Mouse (Mus musculus): Measurements from ENCODE around the gene Iqsec1. TPM values are rescaled to one million over a fixed set of nuclear protein-coding genes. Genes with fewer than 3 reads are reported as not detected.

Gene Iqsec1
- polyA plus RNA-seq, 1 experiment from 2014 or later: 5.1 TPM

DNA sequence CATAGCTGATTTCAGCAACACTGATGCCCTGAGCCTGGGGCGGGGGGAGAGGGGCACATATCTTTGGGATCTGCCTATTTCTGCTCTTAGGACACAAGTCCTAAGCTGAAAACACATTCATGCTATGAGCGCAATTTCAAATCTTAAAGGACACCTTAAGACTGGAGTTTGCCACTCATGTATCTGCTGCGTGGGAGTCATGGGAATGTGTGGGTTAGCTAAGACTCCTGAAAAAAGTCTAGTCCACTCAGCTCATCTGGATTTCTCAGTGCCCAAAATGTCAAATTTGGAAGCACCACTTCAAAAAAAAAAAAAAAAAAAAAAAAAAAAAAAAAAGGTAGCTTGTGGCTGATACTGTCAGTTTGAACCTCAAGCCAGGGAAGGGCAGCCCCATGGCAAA lies 63.7 kb downstream of the Iqsec1 start:
- H3K4me2 ChIP-seq (replicated peaks; ENCODE audit: low read depth): no peak overlapping the region
- H3K27me3 ChIP-seq (ENCODE audit: control insufficient read depth, insufficient read depth, low read length): no peaks in the 10 kb centered on the region
- TF ChIP-seq CTCF (IDR thresholded peaks at IDR 0.05; ENCODE audit: low read depth) (no peak), EP300 (optimal IDR thresholded peaks at IDR 0.05) (no peak)
- WGBS: 94% methylated on average over 3 of the region's 3 CpGs
- H3K9me3 ChIP-seq (ENCODE audit: control insufficient read depth, low read length): no peaks in the 10 kb centered on the region
- DNase-seq (ENCODE audit: low spot score) (no peak), ATAC-seq (ENCODE audit: low FRiP score, low TSS enrichment) (no peak)
- 0 out of 2 replicates have a peak, but pooled peaks cover 3% of the 10 kb centered on the region for H3K4me1 ChIP-seq (replicated peaks; ENCODE audit: control insufficient read depth, insufficient read depth)
- H3K4me3 ChIP-seq (ENCODE audit: low read depth, low read length): no peak overlapping the region
- H3K27ac ChIP-seq (replicated peaks): no peak overlapping the region
- H3K36me3 ChIP-seq (ENCODE audit: control insufficient read depth, insufficient read depth, low read length): no peaks in the 10 kb centered on the region
- no peak overlapping the region for H3K9ac ChIP-seq (ENCODE audit: low read length)

DNA sequence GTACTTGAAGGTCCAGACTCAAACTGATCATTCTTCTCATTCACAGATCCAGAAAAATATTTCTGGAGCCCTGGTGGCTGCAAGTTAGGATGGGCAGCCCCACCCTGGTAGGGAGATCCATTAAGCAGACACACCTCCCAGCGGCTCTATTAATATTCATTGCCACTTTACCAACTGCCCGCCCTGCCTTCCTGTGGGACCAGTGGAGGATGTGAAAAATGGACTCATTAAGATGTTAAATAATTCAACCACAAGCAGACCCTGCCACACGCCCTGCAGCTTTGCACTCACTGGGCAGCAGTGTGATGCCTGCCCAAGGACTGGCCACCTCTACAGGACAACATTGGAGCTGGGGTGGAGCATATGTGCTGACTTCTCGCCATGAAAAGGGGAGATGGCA lies 64.1 kb downstream of the Iqsec1 start:
- H3K4me3 ChIP-seq (ENCODE audit: low read depth, low read length): no peak overlapping the region
- no peaks in the 10 kb centered on the region for H3K36me3 ChIP-seq (ENCODE audit: control insufficient read depth, insufficient read depth, low read length)
- TF ChIP-seq CTCF (IDR thresholded peaks at IDR 0.05; ENCODE audit: low read depth) (no peak), EP300 (optimal IDR thresholded peaks at IDR 0.05) (no peak)
- 0 out of 2 replicates have a peak, but pooled peaks cover 5% of the 10 kb centered on the region for H3K4me1 ChIP-seq (replicated peaks; ENCODE audit: control insufficient read depth, insufficient read depth)
- 70% methylated on average over 4 of the region's 4 CpGs for WGBS
- no peak overlapping the region for H3K4me2 ChIP-seq (replicated peaks; ENCODE audit: low read depth)
- H3K9me3 ChIP-seq (ENCODE audit: control insufficient read depth, low read length): no peaks in the 10 kb centered on the region
- H3K27ac ChIP-seq (replicated peaks): no peak overlapping the region
- no peak for ATAC-seq (ENCODE audit: low FRiP score, low TSS enrichment)
- H3K9ac ChIP-seq (ENCODE audit: low read length): no peak overlapping the region
- no peak for DNase-seq (ENCODE audit: low spot score)
- no peaks in the 10 kb centered on the region for H3K27me3 ChIP-seq (ENCODE audit: control insufficient read depth, insufficient read depth, low read length)

DNA sequence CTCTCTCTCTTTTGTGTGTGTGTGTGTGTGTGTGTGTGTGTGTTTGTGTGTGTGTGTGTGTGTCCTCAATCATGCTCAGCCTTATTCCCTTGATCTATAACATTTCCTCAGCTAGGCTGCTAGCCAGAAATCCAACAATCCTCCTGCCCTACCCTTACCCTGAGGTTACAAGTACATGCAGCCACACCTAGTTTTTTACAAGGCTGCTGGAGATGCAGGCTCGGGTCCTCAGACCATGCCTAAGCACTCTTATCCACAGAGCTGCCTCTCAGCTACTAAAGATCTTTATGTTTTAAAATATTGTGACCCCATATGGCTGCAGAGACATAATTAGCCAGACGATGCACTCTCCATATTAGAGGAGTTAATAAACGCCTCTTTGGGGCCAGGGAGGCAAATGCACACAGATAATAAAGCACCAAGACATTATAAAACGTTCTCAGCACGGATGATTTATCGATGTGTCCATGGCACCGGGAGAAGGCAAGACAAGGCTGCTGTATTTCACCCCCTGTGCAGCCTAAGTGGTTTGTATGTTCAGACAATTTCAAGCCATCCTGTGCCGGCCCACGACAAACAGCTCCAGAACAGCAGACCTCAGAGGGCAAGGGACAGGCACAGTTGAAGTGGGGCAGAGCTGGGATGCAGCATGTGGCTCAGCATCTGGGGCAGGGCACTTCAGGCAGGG lies 67.1 kb downstream of the Iqsec1 start:
- no peak for ATAC-seq (ENCODE audit: low FRiP score, low TSS enrichment)
- H3K9ac ChIP-seq (ENCODE audit: low read length): no peak overlapping the region
- H3K27me3 ChIP-seq (ENCODE audit: control insufficient read depth, insufficient read depth, low read length): no peaks in the 10 kb centered on the region
- H3K27ac ChIP-seq (replicated peaks): no peak overlapping the region
- DNase-seq (ENCODE audit: low spot score): no peak
- TF ChIP-seq EP300 (optimal IDR thresholded peaks at IDR 0.05): no peak
- H3K4me1 ChIP-seq (replicated peaks; ENCODE audit: control insufficient read depth, insufficient read depth): 0 out of 2 replicates have a peak, but pooled peaks cover 5% of the 10 kb centered on the region
- H3K4me2 ChIP-seq (replicated peaks; ENCODE audit: low read depth): no peak overlapping the region
- WGBS: 39% methylated on average over 9 of the region's 9 CpGs
- H3K36me3 ChIP-seq (ENCODE audit: control insufficient read depth, insufficient read depth, low read length): no peaks in the 10 kb centered on the region
- no peak overlapping the region for H3K4me3 ChIP-seq (ENCODE audit: low read depth, low read length)
- no peaks in the 10 kb centered on the region for H3K9me3 ChIP-seq (ENCODE audit: control insufficient read depth, low read length)

DNA sequence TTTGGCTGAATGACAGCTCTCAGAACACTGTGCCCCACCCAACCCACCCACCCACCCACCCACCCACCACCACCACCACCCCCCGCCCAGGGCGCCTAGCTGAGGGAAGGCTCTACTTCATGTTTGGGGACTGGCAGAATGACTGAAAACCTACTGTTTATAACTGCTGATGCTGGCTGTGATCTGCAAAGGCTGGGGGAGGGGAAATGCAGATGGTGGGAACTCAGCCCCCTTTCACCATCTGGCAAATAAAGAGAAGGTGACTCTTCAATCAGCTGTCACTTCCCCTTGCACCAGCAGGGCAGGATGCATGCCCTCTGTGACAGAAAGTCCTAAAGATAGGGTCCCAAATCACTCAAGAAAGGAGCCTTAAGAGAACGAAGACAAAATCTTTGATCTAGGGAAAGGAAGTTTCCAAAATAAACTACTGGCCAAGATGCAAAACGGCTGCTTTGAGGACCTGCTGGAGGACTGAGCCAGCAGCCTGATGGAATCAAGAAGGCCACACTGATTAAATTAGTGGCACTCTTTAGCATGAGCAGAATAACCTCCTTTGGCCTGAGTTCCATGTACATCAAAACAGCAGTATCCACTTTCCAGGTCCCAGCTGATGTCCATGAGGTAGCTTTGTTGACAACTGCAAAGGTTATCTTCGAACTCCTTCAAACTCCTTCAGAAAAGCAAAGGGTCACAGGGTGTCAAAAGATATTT lies 67.8 kb downstream of the Iqsec1 start:
- WGBS: 33% methylated on average over 4 of the region's 5 CpGs
- Histone ChIP-seq H3K27ac (replicated peaks) (no peak overlapping the region; the same call in 1 of the 2 replicates), H3K9me3 (ENCODE audit: control insufficient read depth, low read length) (no peaks in the 10 kb centered on the region), H3K9ac (ENCODE audit: low read length) (no peak overlapping the region), H3K4me3 (ENCODE audit: low read depth, low read length) (no peak overlapping the region), H3K4me2 (replicated peaks; ENCODE audit: low read depth) (no peak overlapping the region), H3K36me3 (ENCODE audit: control insufficient read depth, insufficient read depth, low read length) (no peaks in the 10 kb centered on the region), H3K4me1 (replicated peaks; ENCODE audit: control insufficient read depth, insufficient read depth) (0 out of 2 replicates have a peak, but pooled peaks cover 5% of the 10 kb centered on the region), H3K27me3 (ENCODE audit: control insufficient read depth, insufficient read depth, low read length) (no peaks in the 10 kb centered on the region)
- TF ChIP-seq CTCF (IDR thresholded peaks at IDR 0.05; ENCODE audit: low read depth) (no peak), EP300 (optimal IDR thresholded peaks at IDR 0.05) (no peak)
- no peak for ATAC-seq (ENCODE audit: low FRiP score, low TSS enrichment)
- no peak for DNase-seq (ENCODE audit: low spot score)

DNA sequence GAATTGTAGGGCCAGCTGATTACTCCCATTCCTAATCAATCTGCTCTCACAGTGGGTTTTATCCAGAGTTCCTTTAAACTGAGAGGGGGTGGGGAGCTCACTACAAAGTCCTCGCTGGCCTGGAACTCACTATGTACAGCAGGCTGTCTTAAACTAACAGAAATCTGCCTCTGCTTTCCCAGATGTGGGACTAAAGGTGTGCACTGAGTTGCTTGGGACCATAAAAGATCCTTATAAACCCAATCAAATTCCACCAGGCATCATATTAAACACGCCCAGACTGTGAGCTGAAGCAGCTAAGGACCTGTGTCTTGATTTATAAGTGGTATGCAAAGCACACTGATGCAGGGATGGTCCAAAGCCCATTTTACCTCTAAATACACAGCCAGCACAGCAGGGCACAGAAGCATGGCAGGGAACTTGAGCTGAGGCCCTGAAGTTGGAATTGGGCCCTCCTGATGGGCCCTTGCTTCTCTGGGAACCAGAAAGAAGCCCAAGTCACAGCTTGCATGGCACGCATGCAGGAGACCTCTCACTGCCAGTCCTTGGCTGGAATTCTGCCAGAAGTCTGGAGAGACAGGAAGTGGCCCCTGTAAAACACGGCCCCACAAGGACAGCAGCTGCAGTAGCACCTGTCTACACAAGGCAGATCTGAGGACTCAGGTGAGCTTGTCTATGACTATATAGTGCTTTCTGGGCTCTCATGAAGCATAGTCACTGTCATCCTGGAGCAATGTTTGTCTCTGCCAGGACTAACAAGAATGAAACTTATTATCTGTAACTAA lies 68.7 kb downstream of the Iqsec1 start:
- no peaks in the 10 kb centered on the region for H3K27me3 ChIP-seq (ENCODE audit: control insufficient read depth, insufficient read depth, low read length)
- DNase-seq (ENCODE audit: low spot score) (peak; percentile 21), ATAC-seq (ENCODE audit: low FRiP score, low TSS enrichment) (no peak)
- H3K9me3 ChIP-seq (ENCODE audit: control insufficient read depth, low read length): no peaks in the 10 kb centered on the region
- no peaks in the 10 kb centered on the region for H3K36me3 ChIP-seq (ENCODE audit: control insufficient read depth, insufficient read depth, low read length)
- TF ChIP-seq CTCF (IDR thresholded peaks at IDR 0.05; ENCODE audit: low read depth) (no peak), EP300 (optimal IDR thresholded peaks at IDR 0.05) (no peak)
- H3K4me1 ChIP-seq (replicated peaks; ENCODE audit: control insufficient read depth, insufficient read depth): 0 out of 2 replicates have a peak, but pooled peaks cover 2% of the 10 kb centered on the region
- H3K27ac ChIP-seq (replicated peaks): no peak overlapping the region
- WGBS: 49% methylated on average over 4 of the region's 4 CpGs
- no peak overlapping the region for H3K4me3 ChIP-seq (ENCODE audit: low read depth, low read length)
- no peak overlapping the region for H3K9ac ChIP-seq (ENCODE audit: low read length)
- H3K4me2 ChIP-seq (replicated peaks; ENCODE audit: low read depth): no peak overlapping the region

Data from stomach, postnatal 0 days (tissue).